Mouse (Mus musculus): ENCODE measurements around the gene Nabp1. TPM values are rescaled to one million over a fixed set of nuclear protein-coding genes. Genes with fewer than 3 reads are reported as not detected.

Nabp1 gene
- polyA plus RNA-seq, 1 experiment from 2014 or later: 7.8 TPM

DNA sequence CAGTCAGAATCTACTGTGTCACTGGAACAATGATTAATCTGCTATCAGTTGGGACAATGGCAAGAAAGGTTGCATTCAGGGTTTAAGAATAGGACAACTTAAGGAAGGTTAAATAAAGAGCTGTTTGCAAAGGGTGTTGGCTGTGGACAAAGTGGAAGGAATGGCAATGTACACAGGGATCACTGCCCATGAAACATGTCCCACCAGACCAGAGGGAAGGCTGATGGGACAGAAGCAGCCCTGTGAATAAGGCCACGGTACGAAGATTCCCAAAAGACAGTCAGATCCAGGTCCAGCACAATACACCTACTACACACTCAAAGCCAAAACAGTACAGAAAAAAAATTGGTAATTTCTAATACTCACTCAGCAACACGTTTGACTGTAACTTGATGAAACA, 30.3 kb upstream of the Nabp1 start:
- Histone ChIP-seq H3K27ac (replicated peaks) (no peak overlapping the region), H3K4me3 (no peak overlapping the region)
- 56% methylated on average over 3 of the region's 3 CpGs for WGBS

GRCm38 (mm10) chr1:51507436-51507835, 29.2 kb upstream of the Nabp1 start:
- Histone ChIP-seq H3K27me3 (ENCODE audit: low read depth, poor library complexity, severe bottlenecking) (no peaks in the 10 kb centered on the region), H3K4me1 (peaks cover 15% of the 10 kb centered on the region), H3K27ac (replicated peaks) (no peak overlapping the region), H3K36me3 (no peaks in the 10 kb centered on the region), H3K9me3 (replicated peaks) (no peaks in the 10 kb centered on the region), H3K4me3 (no peak overlapping the region)
- DNase-seq (ENCODE audit: low spot score): no peak
- WGBS: 83% methylated on average over 5 of the region's 5 CpGs

More for the DNA sequence above, 30.3 kb upstream of the Nabp1 start:
- Histone ChIP-seq H3K27me3 (ENCODE audit: low read depth, poor library complexity, severe bottlenecking) (no peaks in the 10 kb centered on the region), H3K4me1 (peaks cover 15% of the 10 kb centered on the region), H3K9me3 (replicated peaks) (no peaks in the 10 kb centered on the region), H3K36me3 (no peaks in the 10 kb centered on the region)
- no peak for DNase-seq (ENCODE audit: low spot score)

- H3K4me3 ChIP-seq: no peak overlapping the region
- no peaks in the 10 kb centered on the region for H3K27me3 ChIP-seq (ENCODE audit: low read depth, poor library complexity, severe bottlenecking)
- no peak overlapping the region for H3K27ac ChIP-seq (replicated peaks)
- H3K4me1 ChIP-seq: peaks cover 15% of the 10 kb centered on the region
- H3K36me3 ChIP-seq: no peaks in the 10 kb centered on the region
- WGBS: 89% methylated on average over 4 of the region's 4 CpGs
- no peak for DNase-seq (ENCODE audit: low spot score)
- no peaks in the 10 kb centered on the region for H3K9me3 ChIP-seq (replicated peaks)
These were observed 28.0 kb upstream of the Nabp1 start for GRCm38 (mm10) chr1:51506236-51506635.

GRCm38 (mm10) chr1:51505632-51506031, 27.4 kb upstream of the Nabp1 start:
- H3K27me3 ChIP-seq (ENCODE audit: low read depth, poor library complexity, severe bottlenecking): no peaks in the 10 kb centered on the region
- H3K4me1 ChIP-seq: peaks cover 15% of the 10 kb centered on the region
- no peak for DNase-seq (ENCODE audit: low spot score)
- H3K4me3 ChIP-seq: no peak overlapping the region
- no peaks in the 10 kb centered on the region for H3K9me3 ChIP-seq (replicated peaks)
- 90% methylated on average over 1 of the region's 1 CpGs for WGBS
- H3K36me3 ChIP-seq: no peaks in the 10 kb centered on the region
- H3K27ac ChIP-seq (replicated peaks): no peak overlapping the region

DNA sequence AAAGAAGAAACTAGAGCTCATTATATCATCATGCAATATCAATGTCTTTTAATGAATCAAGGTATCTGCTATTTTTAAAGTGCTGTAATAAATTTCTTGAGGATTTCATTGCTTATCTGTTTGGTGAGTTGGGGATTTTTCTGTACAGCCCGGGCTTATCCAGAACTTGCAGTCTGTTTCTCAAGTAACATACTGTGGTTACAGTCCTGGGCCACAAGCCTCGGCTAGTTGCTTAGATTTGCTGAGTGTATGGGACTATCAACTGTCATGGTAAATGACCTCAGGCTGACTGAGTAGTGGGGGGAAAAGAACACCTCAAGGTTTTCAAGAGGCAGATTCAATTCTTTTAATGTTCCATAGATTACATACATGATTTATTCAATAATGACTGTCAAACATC, 24.8 kb upstream of the Nabp1 start:
- no peak overlapping the region for H3K4me3 ChIP-seq

GRCm38 (mm10) chr1:51502353-51502752, 24.1 kb upstream of the Nabp1 start:
- WGBS: 91% methylated on average over 5 of the region's 5 CpGs
- no peaks in the 10 kb centered on the region for H3K36me3 ChIP-seq
- H3K4me1 ChIP-seq: no peaks in the 10 kb centered on the region
- H3K27me3 ChIP-seq (ENCODE audit: low read depth, poor library complexity, severe bottlenecking): no peaks in the 10 kb centered on the region
- no peak for DNase-seq (ENCODE audit: low spot score)
- H3K27ac ChIP-seq (replicated peaks): no peak overlapping the region
- H3K9me3 ChIP-seq (replicated peaks): no peaks in the 10 kb centered on the region
- no peak overlapping the region for H3K4me3 ChIP-seq

More for the DNA sequence above, 24.8 kb upstream of the Nabp1 start:
- Histone ChIP-seq H3K9me3 (replicated peaks) (no peaks in the 10 kb centered on the region), H3K27me3 (ENCODE audit: low read depth, poor library complexity, severe bottlenecking) (no peaks in the 10 kb centered on the region), H3K36me3 (no peaks in the 10 kb centered on the region), H3K27ac (replicated peaks) (no peak overlapping the region), H3K4me1 (no peaks in the 10 kb centered on the region)
- DNase-seq (ENCODE audit: low spot score): no peak
- WGBS: 83% methylated on average over 2 of the region's 2 CpGs

DNA sequence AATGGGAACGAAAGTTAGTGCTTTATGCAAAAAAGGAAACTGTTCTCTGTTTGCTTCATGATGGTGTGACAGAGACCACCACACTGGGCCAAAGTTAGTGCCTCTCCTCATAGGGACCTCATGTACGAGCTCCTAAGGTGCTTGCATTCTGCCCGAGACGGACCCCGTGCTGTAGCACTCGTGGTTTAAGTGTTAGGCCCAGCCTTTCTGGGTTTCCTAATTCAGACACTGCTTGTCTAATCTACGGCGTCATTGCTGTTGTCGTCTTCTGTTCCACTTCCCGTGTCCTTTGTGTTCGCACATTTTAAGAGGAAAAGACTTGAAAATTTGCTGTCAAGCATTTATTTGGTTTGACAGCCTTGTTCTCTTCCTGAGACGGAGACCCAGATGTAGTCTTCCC, 23.0 kb upstream of the Nabp1 start:
- Histone ChIP-seq H3K9me3 (replicated peaks) (no peaks in the 10 kb centered on the region), H3K4me3 (no peak overlapping the region), H3K27me3 (ENCODE audit: low read depth, poor library complexity, severe bottlenecking) (no peaks in the 10 kb centered on the region), H3K27ac (replicated peaks) (no peak overlapping the region), H3K4me1 (no peaks in the 10 kb centered on the region), H3K36me3 (no peaks in the 10 kb centered on the region)
- 90% methylated on average over 12 of the region's 12 CpGs for WGBS
- no peak for DNase-seq (ENCODE audit: low spot score)

DNA sequence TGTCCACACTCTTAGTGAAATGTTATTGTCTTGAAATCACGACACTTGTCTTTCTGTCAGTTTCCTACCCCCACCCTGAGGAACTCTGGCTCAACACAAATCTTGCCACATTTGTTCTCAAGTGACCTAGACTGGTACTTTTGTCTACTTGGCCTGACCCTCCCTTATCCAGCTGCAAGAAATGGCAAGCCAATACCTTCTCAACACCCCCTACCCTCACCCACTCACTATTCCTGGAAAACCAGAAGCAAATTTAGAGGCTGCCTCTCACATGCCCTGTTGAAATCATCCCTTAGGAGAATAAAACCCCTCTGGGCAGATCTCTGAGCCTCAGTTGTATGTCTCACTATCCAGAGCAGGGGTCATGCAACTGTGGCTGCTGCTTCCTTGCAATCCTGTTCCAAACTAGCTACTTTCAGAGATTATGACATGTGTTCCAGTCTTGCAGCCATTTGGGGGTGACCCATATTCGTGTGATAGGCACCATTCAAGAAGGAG, 20.4 kb upstream of the Nabp1 start:
- 75% methylated on average over 2 of the region's 2 CpGs for WGBS
- Histone ChIP-seq H3K4me1 (no peaks in the 10 kb centered on the region), H3K27me3 (ENCODE audit: low read depth, poor library complexity, severe bottlenecking) (no peaks in the 10 kb centered on the region), H3K36me3 (no peaks in the 10 kb centered on the region), H3K27ac (replicated peaks) (no peak overlapping the region), H3K4me3 (no peak overlapping the region), H3K9me3 (replicated peaks) (no peaks in the 10 kb centered on the region)
- DNase-seq (ENCODE audit: low spot score): no peak

GRCm38 (mm10) chr1:51496163-51496562, 17.9 kb upstream of the Nabp1 start:
- H3K36me3 ChIP-seq: no peaks in the 10 kb centered on the region
- H3K4me3 ChIP-seq: no peak overlapping the region
- 95% methylated on average over 1 of the region's 1 CpGs for WGBS
- H3K9me3 ChIP-seq (replicated peaks): no peaks in the 10 kb centered on the region
- H3K27me3 ChIP-seq (ENCODE audit: low read depth, poor library complexity, severe bottlenecking): no peaks in the 10 kb centered on the region
- no peak overlapping the region for H3K27ac ChIP-seq (replicated peaks)
- no peaks in the 10 kb centered on the region for H3K4me1 ChIP-seq
- no peak for DNase-seq (ENCODE audit: low spot score)

- no peak for DNase-seq (ENCODE audit: low spot score)
- WGBS: 86% methylated on average over 7 of the region's 7 CpGs
- H3K27ac ChIP-seq (replicated peaks): no peak overlapping the region
- no peaks in the 10 kb centered on the region for H3K36me3 ChIP-seq
- no peaks in the 10 kb centered on the region for H3K9me3 ChIP-seq (replicated peaks)
- no peaks in the 10 kb centered on the region for H3K4me1 ChIP-seq
- H3K27me3 ChIP-seq (ENCODE audit: low read depth, poor library complexity, severe bottlenecking): no peaks in the 10 kb centered on the region
- H3K4me3 ChIP-seq: no peak overlapping the region
These were observed 15.5 kb upstream of the Nabp1 start for GRCm38 (mm10) chr1:51493592-51494307.

- H3K27ac ChIP-seq (replicated peaks): no peak overlapping the region
- H3K27me3 ChIP-seq (ENCODE audit: low read depth, poor library complexity, severe bottlenecking): no peaks in the 10 kb centered on the region
- H3K9me3 ChIP-seq (replicated peaks): no peaks in the 10 kb centered on the region
- H3K4me1 ChIP-seq: no peaks in the 10 kb centered on the region
- H3K4me3 ChIP-seq: no peak overlapping the region
- no peaks in the 10 kb centered on the region for H3K36me3 ChIP-seq
- no peak for DNase-seq (ENCODE audit: low spot score)
- WGBS: 86% methylated on average over 1 of the region's 1 CpGs
These were observed 8.1 kb upstream of the Nabp1 start for GRCm38 (mm10) chr1:51486291-51486690.

DNA sequence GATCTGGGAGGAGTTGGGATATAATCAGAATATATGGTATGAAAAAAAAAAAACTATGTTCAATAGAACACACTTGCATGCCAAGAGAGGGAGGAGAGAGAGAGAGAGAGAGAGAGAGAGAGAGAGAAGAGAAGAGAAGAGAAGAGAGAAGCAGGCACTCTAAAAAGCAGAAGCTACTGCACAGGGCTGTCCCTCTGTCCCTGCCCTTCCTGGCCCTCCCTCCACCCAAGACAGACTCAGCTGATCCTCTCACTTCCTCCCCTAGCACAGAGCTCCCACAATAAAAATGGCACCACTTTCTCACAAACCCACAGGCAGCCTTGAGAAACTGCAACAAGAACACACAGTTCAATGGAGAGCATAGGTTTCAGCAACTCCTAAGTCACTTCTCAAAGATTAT, 2.2 kb upstream of the Nabp1 start:
- H3K9me3 ChIP-seq (replicated peaks): no peaks in the 10 kb centered on the region
- H3K36me3 ChIP-seq: no peaks in the 10 kb centered on the region
- no peak overlapping the region for H3K4me3 ChIP-seq
- H3K27me3 ChIP-seq (ENCODE audit: low read depth, poor library complexity, severe bottlenecking): peaks cover 9% of the 10 kb centered on the region
- no peak for DNase-seq (ENCODE audit: low spot score)
- H3K4me1 ChIP-seq: peaks cover 10% of the 10 kb centered on the region
- H3K27ac ChIP-seq (replicated peaks): no peak overlapping the region

DNA sequence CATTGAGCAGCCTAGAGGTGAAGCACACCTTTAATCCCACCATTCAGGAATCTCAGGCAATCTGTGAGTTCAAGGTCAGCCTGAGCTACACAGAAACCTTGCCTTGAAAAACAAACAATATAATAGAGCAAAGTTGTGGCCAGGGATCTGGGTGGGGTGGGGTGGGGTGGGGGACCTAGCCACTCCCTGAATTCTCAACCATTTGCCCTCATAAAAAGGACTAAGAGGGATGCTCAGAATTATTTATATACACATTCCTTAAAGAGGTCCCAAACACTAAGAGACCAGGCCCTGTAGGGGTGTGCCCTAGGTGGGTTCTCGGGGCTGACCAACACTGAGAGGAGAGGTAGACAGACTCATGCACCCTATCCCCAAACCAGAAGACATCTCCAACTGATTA, 1.5 kb upstream of the Nabp1 start:
- H3K36me3 ChIP-seq: no peaks in the 10 kb centered on the region
- 94% methylated on average over 1 of the region's 1 CpGs for WGBS
- no peak overlapping the region for H3K4me3 ChIP-seq
- H3K27me3 ChIP-seq (ENCODE audit: low read depth, poor library complexity, severe bottlenecking): peaks cover 9% of the 10 kb centered on the region
- H3K9me3 ChIP-seq (replicated peaks): no peaks in the 10 kb centered on the region
- no peak overlapping the region for H3K27ac ChIP-seq (replicated peaks)
- DNase-seq (ENCODE audit: low spot score): no peak
- peaks cover 10% of the 10 kb centered on the region for H3K4me1 ChIP-seq

DNA sequence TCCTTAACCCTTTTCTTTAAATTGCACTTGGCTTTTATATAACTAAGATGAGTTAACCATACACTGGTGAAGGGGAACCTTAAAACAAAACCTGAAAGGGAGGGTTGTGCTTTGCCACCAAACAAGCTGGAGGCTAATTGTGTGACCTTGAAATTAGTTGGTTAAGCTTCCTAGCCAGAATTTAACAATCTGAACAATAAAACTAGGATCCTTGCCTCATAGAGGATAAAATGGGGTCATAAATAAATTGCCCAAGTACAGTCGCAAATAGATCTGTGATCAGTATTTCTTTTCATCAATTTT, 753 bp upstream of the Nabp1 start:
- Histone ChIP-seq H3K4me1 (peaks cover 10% of the 10 kb centered on the region), H3K4me3 (peak overlapping the region; percentile 70), H3K27me3 (ENCODE audit: low read depth, poor library complexity, severe bottlenecking) (peaks cover 9% of the 10 kb centered on the region), H3K36me3 (no peaks in the 10 kb centered on the region), H3K9me3 (replicated peaks) (no peaks in the 10 kb centered on the region), H3K27ac (replicated peaks) (peak overlapping the region; percentile 86)
- no peak for DNase-seq (ENCODE audit: low spot score)
- 86% methylated on average over 1 of the region's 1 CpGs for WGBS
